Mouse (Mus musculus) monocyte, adult 2 months (primary cell): ENCODE measurements at regions not wholly inside any gene's neighbourhood (a gene's known extent, or its start where the extent isn't known, plus 50 kb on each side); places are given as distances from the start of the nearest gene placed in this dataset.

Experiments used
- DNase-seq, 2 experiments: peaks; one replicate each; pipeline ENCODE4 v3.0.0; 2022; ENCODE audit warnings: low spot score in 2 of 2, low read depth in 1 of 2

DNA sequence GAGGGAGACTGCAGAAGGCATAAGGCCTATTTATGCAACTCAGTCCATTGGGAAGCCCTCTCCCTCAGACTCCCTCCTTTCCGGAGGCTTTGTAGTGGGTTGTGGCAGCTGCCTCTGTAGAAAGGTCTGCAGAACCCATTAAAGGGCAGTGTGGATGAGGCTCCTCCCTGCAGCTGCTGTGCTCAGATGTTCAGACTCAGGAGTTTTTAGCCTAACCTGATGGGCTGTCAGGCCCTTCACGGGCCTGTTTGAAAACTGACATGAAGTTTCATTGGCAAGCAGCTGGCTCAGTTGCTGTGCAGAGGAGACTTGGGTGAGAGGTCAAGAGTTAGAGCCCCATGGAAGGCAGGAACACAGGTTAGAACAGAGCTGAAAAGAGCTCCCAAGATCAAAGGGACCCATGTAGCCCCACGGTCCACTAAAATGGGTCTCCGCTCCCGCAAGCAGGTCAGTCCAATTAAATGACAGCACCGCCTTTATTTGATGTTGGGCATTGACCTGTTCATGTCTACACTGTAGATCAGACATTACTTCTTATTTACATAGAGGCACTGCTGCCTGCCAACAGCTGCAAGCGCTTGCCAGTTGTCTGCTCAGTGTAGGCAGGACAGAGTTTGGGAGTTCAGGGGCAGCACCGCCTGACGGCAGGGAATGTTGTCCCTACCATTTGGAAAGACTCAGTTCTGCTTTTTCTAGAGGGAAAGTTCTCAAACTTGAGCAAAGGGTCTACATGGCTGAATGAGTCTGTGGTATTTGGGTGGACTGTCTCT lies 53.8 kb upstream of the Usp46 start:
- DNase-seq: no peak

DNA sequence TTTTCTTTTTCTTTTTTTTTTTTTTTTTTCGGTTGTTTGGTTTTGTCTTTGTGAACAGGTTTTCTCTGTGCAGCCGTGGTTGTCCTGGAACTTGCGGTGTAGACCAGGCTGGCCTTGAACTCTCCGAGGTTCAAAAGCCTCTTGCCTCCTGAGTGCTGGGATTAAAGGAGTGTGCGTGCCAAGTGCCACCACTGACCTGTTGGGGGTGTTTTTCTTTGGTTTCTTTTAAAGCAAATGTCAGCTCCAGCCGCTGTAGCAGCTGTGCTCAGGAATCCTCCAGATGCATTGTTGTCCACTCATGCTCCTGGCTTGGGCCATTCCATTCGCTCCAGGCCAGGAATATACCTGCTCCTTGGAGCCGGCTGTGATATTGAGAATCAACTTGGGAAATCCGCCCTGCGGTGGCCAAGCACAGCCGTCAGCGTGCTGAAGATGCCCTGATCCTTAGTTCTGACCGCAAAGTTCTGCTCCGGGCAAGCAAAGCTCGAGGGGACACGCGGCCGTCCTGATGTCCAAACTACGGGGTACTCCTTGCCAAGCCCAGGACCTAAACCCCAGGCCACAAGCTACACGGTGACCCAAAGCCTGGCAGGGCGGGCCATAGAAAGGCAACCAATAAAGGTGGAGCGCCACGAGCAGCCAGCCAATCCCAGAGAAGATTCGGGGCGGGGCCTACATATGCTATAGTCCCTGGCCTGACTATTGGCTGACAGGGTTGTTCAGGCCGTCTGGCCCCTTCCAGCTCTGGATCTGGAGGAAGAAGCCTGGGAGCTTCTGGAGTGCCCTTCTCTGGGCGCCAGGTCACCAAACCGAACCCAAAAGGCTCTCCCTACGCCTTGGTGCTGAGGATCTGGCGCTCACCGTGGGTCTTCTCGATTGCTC lies 58.0 kb upstream of the Usp46 start:
- DNase-seq: peak; percentile 14 to 34

DNA sequence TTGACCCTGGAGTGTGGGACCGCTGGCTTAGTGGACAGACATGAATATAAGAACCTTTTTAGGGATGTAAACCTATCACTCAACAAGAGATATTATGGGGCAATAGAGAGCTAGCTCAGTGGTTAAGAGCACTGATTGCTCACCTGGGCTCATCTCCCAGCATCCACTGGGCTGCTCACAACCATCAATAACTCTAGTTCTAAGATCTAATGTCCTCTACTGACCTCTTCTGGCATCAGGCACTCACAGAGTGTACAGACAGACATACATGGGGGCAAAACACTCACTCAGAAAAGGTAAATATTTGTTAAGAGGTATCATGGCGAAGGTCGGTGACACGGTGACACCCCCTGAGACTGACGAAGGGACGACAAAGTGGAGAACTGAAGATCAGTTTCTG lies 59.3 kb upstream of the Usp46 start:
- no peak for DNase-seq

DNA sequence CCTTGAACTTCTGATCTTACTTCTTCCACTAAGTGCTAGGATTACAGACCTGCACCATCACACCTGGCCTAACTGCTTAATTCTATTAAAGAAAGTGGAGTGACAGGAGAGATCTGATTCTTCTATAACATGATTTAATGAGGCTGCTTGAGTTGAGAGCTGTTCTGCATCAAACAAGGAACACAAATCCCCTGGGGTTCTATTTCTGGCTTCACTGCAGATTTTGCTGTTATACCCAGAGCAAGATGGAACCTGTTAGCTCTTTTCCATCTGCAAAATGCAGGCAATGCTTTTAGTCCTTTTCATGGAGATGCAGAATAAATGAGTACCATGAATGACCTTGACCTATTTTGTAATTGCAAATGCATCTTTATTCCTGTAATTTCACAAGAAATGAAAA lies 61.4 kb upstream of the Usp46 start:
- DNase-seq: no peak

DNA sequence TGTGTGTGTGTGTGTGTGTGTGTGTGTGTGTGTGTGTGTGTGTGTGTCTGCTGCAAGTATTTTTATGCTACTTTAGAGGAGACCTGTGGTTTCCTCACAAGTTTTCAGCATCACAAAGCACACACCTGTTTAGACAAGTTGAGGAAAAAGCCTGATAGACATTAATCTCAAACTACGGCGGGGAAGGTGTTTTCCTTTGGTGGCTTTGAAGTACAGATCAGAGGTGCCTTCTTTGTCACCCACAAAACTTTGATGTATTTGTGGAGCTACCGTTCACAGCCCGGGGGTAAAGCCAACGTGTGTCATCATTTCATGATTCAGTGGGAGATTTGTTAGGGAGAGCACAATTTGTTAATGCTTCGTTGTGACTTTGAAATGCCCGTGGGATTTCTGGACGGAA lies 62.4 kb upstream of the Rasl11b start:
- DNase-seq: no peak

DNA sequence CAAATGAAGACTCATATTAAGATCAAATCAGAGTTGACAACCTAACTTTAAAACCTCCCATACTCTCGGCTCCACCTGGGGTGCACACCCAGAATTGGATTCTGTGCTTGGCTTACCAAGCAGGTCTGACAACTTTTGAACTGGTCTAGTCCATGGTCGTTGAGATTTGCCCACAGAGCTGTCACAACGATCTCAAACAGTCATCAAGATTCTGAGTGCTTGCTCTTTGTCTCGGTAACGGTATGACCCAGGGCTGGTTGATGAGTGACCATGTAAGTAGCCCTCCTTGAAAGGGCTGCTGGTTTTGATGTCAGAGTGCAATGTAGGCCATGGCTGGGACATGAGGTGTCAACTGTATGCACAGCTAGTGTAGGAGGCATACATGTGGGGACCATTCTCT lies 58.7 kb upstream of the Rasl11b start:
- no peak for DNase-seq

DNA sequence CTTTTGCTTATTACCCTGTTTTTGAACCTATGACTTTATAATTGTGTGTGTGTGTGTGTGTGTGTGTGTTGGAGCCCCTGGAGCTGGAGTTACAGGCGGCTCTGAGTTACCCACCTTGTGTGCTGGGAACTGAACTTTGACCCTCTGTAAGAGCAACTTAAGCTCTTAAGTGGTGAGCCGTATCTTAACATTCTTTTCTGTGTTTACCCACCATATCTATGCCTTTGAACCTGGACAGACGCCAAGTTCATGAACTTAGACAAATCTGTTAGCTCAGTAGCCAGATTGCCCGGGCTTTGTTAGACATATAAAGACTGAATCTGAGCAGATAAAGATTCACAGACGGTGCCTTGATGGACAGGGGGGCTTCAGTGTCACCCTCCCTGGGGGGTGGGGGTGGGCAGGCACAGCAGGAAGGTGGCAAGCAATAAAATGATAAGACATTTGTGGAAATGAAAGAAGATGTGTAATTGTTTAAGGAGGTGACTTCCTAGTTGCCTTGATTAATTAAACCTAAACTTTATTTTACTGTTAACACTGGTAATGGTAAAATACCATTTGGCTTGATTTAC lies 58.1 kb upstream of the Rasl11b start:
- DNase-seq: no peak

DNA sequence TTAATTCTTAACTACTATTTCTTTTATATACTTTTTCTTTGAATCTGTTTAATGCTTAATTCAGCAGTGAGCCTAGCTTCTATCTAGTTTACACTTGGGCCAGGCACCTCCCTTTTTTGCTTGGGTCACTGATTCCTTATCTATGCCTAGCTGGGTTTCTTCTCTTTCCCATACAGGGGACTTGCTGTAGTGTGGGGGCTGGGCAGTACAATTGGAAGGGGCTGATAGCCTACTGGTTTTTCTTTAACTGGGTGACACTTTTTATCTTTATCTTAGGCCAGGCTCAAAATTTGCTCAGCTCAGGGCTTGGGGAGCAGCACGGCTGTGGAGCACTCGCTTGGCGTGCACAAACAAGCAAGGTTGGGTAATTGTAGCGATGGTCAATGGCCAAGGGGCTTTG lies 51.1 kb upstream of the Rasl11b start:
- DNase-seq: no peak

DNA sequence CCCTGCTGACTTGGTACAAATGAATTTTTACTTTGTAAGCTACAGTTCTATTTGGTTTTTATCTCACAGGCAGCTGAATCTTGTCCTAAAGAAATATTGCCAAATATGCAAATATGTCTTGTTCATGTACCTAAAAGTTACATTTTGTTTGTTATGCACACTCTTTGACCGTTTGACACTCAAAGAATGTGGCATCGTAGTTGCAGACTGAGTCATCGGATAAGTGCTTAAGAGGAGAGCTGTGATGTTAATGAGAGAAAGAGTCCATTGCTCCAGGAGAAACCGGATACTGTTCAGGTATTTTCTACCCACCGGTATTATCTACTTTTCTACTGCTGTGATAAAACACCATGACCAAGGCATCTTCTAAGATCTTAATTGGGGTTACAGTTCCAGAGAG lies 50.3 kb upstream of the Rasl11b start:
- DNase-seq: no peak
